Comparison of ENCODE assay signal across 8 mouse cellular contexts in the genomic region with DNA sequence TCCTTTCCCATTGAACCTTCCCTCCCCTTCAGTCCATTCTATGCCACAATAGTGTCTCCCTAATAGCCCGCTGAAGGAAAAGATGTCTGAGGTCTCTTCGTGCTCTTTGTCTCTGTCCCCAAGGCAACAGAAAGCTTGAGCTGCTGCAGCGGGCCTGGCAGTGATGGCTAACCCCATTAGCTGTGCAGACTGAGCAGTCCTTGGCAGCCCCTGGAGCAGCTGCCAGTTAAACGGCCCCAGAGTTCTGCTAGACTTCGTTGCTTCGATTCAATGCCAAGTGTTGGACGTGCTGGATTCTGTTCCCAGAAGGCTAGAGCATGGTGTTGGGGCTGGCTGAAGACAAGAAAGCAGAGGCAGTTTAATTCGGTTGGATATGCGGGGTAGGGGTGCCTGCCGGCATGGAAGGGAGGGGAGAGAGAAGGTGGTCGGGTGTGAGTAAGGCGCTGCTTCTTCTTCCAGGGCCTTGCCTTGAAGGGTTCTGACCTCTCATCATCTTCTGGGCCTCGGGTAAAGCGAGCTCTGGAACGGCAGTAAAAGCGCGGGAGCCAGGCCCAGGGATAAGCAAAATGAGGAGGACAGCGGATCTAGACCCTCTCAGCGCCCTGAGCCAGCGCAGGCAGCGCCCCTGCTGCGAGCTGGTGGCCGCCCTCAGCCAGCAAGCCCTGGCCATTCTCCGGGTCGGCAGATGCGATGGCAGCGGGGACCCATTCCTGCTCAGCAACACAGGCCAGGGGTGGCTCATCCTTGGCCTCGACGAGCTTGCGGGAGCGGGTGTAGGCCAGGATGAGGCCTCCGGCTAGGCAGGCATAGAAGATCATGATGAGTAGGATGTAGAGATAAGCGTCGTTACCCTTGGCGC. TPM values are rescaled to one million over a fixed set of nuclear protein-coding genes. Genes with fewer than 3 reads are reported as not detected.
DNase-seq lines count a peak whose midpoint lies in the region; ATAC-seq lines count a peak whose summit lies in the region.

No protein-coding gene starts in this region.

- H3K4me1 ChIP-seq in heart, embryonic 12.5 days (replicated peaks): peaks cover 5% of the 10 kb centered on the region; the same call in 1 of the 2 replicates
- H3K4me1 ChIP-seq in forebrain, embryonic 13.5 days: 0 out of 2 replicates have a peak, but pooled peaks cover 15% of the 10 kb centered on the region
- H3K4me1 ChIP-seq in limb, embryonic 10.5 days: peaks cover 11% of the 10 kb centered on the region

- WGBS in heart, embryonic 12.5 days: 30% methylated on average over 35 of the region's 35 CpGs
- WGBS in forebrain, embryonic 13.5 days: 34% methylated on average over 32 of the region's 35 CpGs
- 32% methylated on average over 35 of the region's 35 CpGs for WGBS in limb, embryonic 10.5 days

- ATAC-seq in heart, embryonic 12.5 days (ENCODE audit: insufficient number of reproducible peaks, low FRiP score): no peak
- ATAC-seq in forebrain, embryonic 13.5 days: peak; percentile 90
- ATAC-seq in erythroid progenitor cell, adult 5-6 weeks (replicated peaks; ENCODE audit: low FRiP score, poor library complexity, severe bottlenecking): no peak

- no peaks in the 10 kb centered on the region for H3K36me3 ChIP-seq in heart, embryonic 12.5 days
- no peaks in the 10 kb centered on the region for H3K36me3 ChIP-seq in forebrain, embryonic 13.5 days (ENCODE audit: poor library complexity, severe bottlenecking)
- H3K36me3 ChIP-seq in limb, embryonic 10.5 days: no peaks in the 10 kb centered on the region

- peak overlapping the region; percentile 69 for H3K4me2 ChIP-seq in heart, embryonic 12.5 days
- H3K4me2 ChIP-seq in forebrain, embryonic 13.5 days: peak overlapping the region; percentile 51

- H3K9me3 ChIP-seq in heart, embryonic 12.5 days (replicated peaks): no peaks in the 10 kb centered on the region
- H3K9me3 ChIP-seq in forebrain, embryonic 13.5 days (replicated peaks): no peaks in the 10 kb centered on the region
- no peaks in the 10 kb centered on the region for H3K9me3 ChIP-seq in limb, embryonic 10.5 days (replicated peaks)

- no peak for DNase-seq in heart, adult 18-20 months
- DNase-seq in ZHBTc4 (ENCODE audit: low read depth, low spot score): peak; percentile 11
- DNase-seq in limb, embryonic 10.5 days (ENCODE audit: low spot score): peak; percentile 33
- DNase-seq in retina, embryonic 14.5 days (ENCODE audit: low spot score): peak; percentile 45
- DNase-seq in gastrocnemius, postnatal 36 days: no peak

- peak overlapping the region; percentile 58 for H3K9ac ChIP-seq in heart, embryonic 12.5 days
- peak overlapping the region; percentile 51 for H3K9ac ChIP-seq in forebrain, embryonic 13.5 days

- H3K27ac ChIP-seq in heart, embryonic 12.5 days (ENCODE audit: poor library complexity, severe bottlenecking): no peak overlapping the region
- H3K27ac ChIP-seq in forebrain, embryonic 13.5 days: peak overlapping the region; percentile 65
- H3K27ac ChIP-seq in limb, embryonic 10.5 days: no peak overlapping the region; the same call in 1 of the 2 replicates

- H3K27me3 ChIP-seq in heart, embryonic 12.5 days (replicated peaks): peaks cover 31% of the 10 kb centered on the region
- peaks cover 6% of the 10 kb centered on the region; the same call in 1 of the 2 replicates for H3K27me3 ChIP-seq in forebrain, embryonic 13.5 days
- peaks cover 100% of the 10 kb centered on the region for H3K27me3 ChIP-seq in limb, embryonic 10.5 days (ENCODE audit: low read depth, poor library complexity, severe bottlenecking)

- H3K4me3 ChIP-seq in heart, embryonic 12.5 days: peak overlapping the region; percentile 44
- peak overlapping the region; percentile 24 for H3K4me3 ChIP-seq in forebrain, embryonic 13.5 days
- H3K4me3 ChIP-seq in limb, embryonic 10.5 days: peak overlapping the region; percentile 47

- intact Hi-C loops in gastrocnemius, postnatal 36 days (cut with DNase I): no loop called here

RNA-seq across cellular contexts. Expression of gene Kcne1l, which starts 0.9 kb away (rescaled TPM):
- polyA plus RNA-seq in heart, embryonic 12.5 days (2016; fragmentation: Nextera tagmentation; extraction: Ambion mirVana): 25.7 and 26.9 TPM in 2 replicates
- total RNA-seq in heart, adult 18-20 months (2021): under 1 TPM in 1 of 2 experiments, not detected in 1; 0.18 TPM
- polyA plus RNA-seq in forebrain, embryonic 13.5 days (2015; fragmentation: Nextera tagmentation; extraction: Ambion mirVana): 18.3 and 20.2 TPM in 2 replicates
- 4.6 and 11.3 TPM in 2 replicates for polyA plus RNA-seq in limb, embryonic 10.5 days (2016; fragmentation: Nextera tagmentation; extraction: Ambion mirVana)
- total RNA-seq in erythroid progenitor cell, adult 5-6 weeks (2015; ENCODE audit: low replicate concordance): not detected in 2 replicates
- total RNA-seq in erythroid progenitor cell, adult 5-6 weeks (2017; ENCODE audit: low replicate concordance): not detected in 2 replicates
- total RNA-seq in gastrocnemius, postnatal 36 days (2021): 1 to 10 TPM; 3.5 to 4.1 TPM

Comparison
In these comparisons a context has a peak if more than half of its experiments do, and no peak if none do; other contexts are left out.
1. DNase-seq: peak in ZHBTc4 (single experiment), limb, embryonic 10.5 days (single experiment) and retina, embryonic 14.5 days (single experiment); none in heart, adult 18-20 months (0 of 2) and gastrocnemius, postnatal 36 days (0 of 2).
2. Peak in every context shown above with its lines, with median percentiles within 50 percentile points of each other: H3K4me3 ChIP-seq.